Mouse (Mus musculus): ENCODE data around the gene Fuk. TPM values are rescaled to one million over a fixed set of nuclear protein-coding genes. Genes with fewer than 3 reads are reported as not detected.

Gene Fuk
- polyA plus RNA-seq, 1 experiment from 2014 or later, result 5.1 TPM

DNA sequence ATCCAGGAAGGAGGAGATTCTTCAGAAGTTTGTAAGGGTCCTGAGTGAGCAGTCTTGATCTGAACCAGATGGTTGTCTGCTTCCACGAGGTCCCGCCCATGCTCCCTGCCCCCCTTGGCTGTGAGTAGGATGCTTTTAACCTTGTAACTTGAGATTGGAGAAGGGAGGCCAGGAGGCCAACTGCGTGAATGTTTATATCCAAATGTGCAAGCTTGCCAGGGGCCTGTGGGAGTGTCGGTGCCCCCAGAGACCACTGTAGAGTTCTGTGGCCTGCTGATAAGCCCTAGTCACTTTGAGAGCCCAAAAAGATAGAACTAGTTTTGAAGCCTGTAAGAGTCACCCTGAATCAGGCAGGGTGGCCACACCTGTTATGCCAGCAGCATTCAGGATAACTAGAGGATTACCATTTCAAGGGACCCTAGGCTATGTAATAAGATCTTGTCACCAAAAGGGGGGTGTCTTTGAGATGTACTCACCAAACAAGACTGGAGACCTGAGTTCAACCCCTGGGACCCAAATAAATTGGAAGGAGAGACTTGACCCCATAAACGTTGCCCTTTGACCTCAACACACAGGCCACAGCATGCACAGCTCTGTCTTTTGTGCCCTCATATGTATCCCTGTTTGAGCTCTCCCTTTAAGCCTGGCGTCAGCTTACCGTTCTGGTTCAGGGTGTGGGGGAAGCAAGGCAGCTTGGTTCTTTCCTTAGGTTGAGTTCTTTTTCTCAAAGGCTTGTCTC lies 19.4 kb upstream of the Fuk start:
- ATAC-seq (replicated peaks; ENCODE audit: insufficient number of reproducible peaks, low FRiP score, low TSS enrichment), result no peak
- no peaks in the 10 kb centered on the region for H3K27me3 ChIP-seq (ENCODE audit: control insufficient read depth, insufficient read depth, low read length)
- peaks cover 28% of the 10 kb centered on the region for H3K4me1 ChIP-seq (ENCODE audit: control insufficient read depth, insufficient read depth, low read length)
- peak overlapping the region; percentile 84 for H3K4me3 ChIP-seq (ENCODE audit: low read depth, low read length)
- peak overlapping the region; percentile 82 for H3K27ac ChIP-seq (ENCODE audit: low read depth, low read length)
- WGBS (ENCODE audit: insufficient replicate concordance), result 24% methylated on average over 7 of the region's 7 CpGs
- H3K4me2 ChIP-seq, result peak overlapping the region; percentile 97
- H3K9ac ChIP-seq (ENCODE audit: low read depth, low read length), result peak overlapping the region; percentile 93
- H3K9me3 ChIP-seq (replicated peaks; ENCODE audit: control insufficient read depth, low read length), result no peaks in the 10 kb centered on the region
- H3K36me3 ChIP-seq (ENCODE audit: control insufficient read depth, insufficient read depth, low read length), result no peaks in the 10 kb centered on the region

DNA sequence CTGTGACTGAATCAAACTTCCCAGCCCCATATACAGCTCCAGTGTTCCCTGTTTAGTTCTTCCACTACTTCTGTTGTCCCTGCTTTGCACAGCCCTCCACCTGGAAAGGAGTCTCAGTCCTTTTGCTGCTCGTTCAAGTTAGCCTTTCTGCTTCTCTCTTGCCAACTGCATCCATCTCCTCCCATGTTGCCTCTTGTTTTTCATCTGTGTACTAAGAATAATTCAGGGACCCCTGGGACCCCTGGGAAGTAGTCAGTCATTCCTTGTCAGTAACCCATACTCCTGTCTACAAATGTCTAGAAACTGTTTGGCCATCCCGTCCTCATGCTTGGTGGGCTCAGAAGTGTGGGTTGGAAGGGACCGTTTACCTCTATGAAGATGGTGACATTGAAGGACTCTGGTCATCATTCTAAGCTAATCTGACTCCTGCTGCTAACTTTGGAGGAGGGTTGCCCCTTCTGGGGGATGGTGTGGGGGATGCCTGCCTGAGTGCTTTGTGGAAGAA lies 18.5 kb upstream of the Fuk start:
- peak overlapping the region; percentile 97 for H3K4me2 ChIP-seq
- peak overlapping the region; percentile 82 for H3K27ac ChIP-seq (ENCODE audit: low read depth, low read length)
- peak overlapping the region; percentile 93 for H3K9ac ChIP-seq (ENCODE audit: low read depth, low read length)
- ATAC-seq (replicated peaks; ENCODE audit: insufficient number of reproducible peaks, low FRiP score, low TSS enrichment), result no peak
- no peaks in the 10 kb centered on the region for H3K36me3 ChIP-seq (ENCODE audit: control insufficient read depth, insufficient read depth, low read length)
- no peaks in the 10 kb centered on the region for H3K9me3 ChIP-seq (replicated peaks; ENCODE audit: control insufficient read depth, low read length)
- H3K27me3 ChIP-seq (ENCODE audit: control insufficient read depth, insufficient read depth, low read length), result no peaks in the 10 kb centered on the region
- H3K4me3 ChIP-seq (ENCODE audit: low read depth, low read length), result peak overlapping the region; percentile 84
- 16% methylated on average over 3 of the region's 3 CpGs for WGBS (ENCODE audit: insufficient replicate concordance)
- H3K4me1 ChIP-seq (ENCODE audit: control insufficient read depth, insufficient read depth, low read length), result peaks cover 24% of the 10 kb centered on the region

DNA sequence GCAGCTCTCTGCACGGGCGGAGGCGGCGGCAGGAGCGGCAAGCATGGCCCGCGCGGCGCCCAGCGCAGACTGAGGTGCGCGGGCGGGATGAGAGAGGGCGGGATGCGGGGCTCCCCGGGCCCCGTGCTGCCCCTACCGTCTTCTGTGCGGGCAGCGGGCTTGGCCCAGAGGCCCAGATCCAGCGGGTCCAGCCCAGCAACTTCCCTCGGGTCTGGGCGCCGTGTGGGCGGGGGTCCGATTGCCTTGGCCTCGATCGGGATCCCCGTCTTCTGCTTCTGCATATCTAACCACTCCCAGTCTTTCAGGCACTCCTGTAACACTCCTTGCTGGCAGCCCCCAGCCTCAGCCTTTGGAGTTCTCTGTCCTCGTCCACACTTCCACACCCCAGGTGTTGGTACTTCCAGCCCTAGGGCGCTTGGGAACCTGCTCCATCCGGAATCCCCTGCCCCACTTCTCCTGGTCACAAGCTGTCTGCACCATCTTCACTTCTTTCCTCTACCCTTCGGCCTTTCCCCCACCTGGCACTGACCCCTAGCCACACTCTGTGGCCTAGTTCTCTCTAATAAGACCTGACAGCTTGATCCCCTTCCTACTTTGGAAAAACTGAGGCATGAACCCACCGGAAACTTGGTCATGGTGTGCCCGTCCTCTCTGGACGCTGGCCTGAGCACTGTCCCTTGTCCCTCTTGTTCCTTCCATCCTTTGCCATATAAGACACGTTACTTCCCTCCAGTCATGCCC lies 17.9 kb upstream of the Fuk start:
- H3K9me3 ChIP-seq (replicated peaks; ENCODE audit: control insufficient read depth, low read length), result no peaks in the 10 kb centered on the region
- no peaks in the 10 kb centered on the region for H3K27me3 ChIP-seq (ENCODE audit: control insufficient read depth, insufficient read depth, low read length)
- WGBS (ENCODE audit: insufficient replicate concordance), result 2% methylated on average over 26 of the region's 37 CpGs
- peak; percentile 23 for ATAC-seq (replicated peaks; ENCODE audit: insufficient number of reproducible peaks, low FRiP score, low TSS enrichment)
- H3K27ac ChIP-seq (ENCODE audit: low read depth, low read length), result peak overlapping the region; percentile 82
- peaks cover 24% of the 10 kb centered on the region for H3K4me1 ChIP-seq (ENCODE audit: control insufficient read depth, insufficient read depth, low read length)
- peak overlapping the region; percentile 97 for H3K4me2 ChIP-seq
- peak overlapping the region; percentile 93 for H3K9ac ChIP-seq (ENCODE audit: low read depth, low read length)
- H3K36me3 ChIP-seq (ENCODE audit: control insufficient read depth, insufficient read depth, low read length), result no peaks in the 10 kb centered on the region
- peak overlapping the region; percentile 84 for H3K4me3 ChIP-seq (ENCODE audit: low read depth, low read length)

DNA sequence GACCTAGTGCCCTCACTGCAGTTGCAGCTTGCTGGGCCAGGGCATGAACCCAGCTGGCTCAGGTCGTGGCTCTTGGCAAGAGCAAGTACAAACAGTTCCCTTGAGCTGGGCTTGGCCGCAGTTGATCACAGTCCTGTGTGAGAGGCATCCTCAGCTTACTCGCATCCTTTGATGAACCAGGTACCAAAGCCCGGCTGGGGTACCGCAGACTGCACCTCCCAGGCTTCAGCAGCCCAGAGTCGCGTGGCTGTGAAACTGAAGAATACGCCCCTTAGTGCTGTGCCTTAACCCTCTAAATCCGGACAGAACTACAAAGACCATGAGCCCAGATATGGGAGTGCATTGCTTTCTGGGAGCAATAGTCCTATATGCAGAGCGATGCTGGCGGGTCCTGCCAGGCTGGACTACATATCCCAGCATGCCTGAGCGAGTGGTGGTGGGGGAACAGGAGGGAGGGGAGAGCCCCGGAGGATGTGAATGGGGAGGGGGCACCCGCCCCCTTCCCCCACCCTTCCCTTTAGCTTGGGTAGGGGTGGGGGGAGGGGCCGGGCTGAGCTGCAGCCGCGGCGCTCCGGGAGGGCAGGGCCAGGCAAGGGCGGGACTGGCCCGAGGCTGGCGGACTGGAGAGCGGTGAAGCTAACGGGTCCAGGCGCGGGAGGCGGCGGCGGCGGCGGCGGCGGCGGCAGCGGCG lies 17.2 kb upstream of the Fuk start, which contains the start of gene St3gal2:
TSS of gene St3gal2 (plus strand) at position 582 of the 691 bp plus-strand sequence.
- peak; percentile 95 for ATAC-seq (replicated peaks; ENCODE audit: insufficient number of reproducible peaks, low FRiP score, low TSS enrichment)
- no peaks in the 10 kb centered on the region for H3K9me3 ChIP-seq (replicated peaks; ENCODE audit: control insufficient read depth, low read length)
- H3K9ac ChIP-seq (ENCODE audit: low read depth, low read length), result peak within 1 kb of the TSS; percentile 93
- H3K27ac ChIP-seq (ENCODE audit: low read depth, low read length), result peak within 1 kb of the TSS; percentile 82
- no peaks in the 10 kb centered on the region for H3K36me3 ChIP-seq (ENCODE audit: control insufficient read depth, insufficient read depth, low read length)
- H3K4me3 ChIP-seq (ENCODE audit: low read depth, low read length), result peak within 1 kb of the TSS; percentile 84
- H3K4me2 ChIP-seq, result peak within 1 kb of the TSS; percentile 97
- H3K27me3 ChIP-seq (ENCODE audit: control insufficient read depth, insufficient read depth, low read length), result no peaks in the 10 kb centered on the region
- 1% methylated on average over 14 of the region's 36 CpGs for WGBS (ENCODE audit: insufficient replicate concordance)
- peaks cover 24% of the 10 kb centered on the region for H3K4me1 ChIP-seq (ENCODE audit: control insufficient read depth, insufficient read depth, low read length)

DNA sequence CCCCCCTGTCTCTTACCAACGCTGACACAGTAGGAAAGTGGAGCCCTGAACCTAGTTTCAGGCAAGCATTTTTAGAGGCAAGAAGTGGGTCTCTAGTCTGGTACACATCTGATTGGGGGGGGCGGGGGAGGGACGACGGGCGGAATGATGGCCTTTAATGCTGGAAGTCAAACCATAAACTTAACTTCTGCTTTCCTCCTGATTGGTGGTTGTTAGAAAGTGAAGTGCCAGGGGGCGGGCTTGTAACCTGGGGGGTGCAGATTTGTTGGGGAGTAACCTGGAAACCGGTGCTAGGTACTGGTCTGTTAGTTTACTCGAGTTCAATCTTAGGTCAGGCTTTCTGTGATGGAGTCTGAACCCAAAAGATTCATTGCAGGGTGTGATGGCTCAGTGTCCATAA lies 16.2 kb upstream of the Fuk start:
- Histone ChIP-seq H3K27me3 (ENCODE audit: control insufficient read depth, insufficient read depth, low read length) (no peaks in the 10 kb centered on the region), H3K36me3 (ENCODE audit: control insufficient read depth, insufficient read depth, low read length) (no peaks in the 10 kb centered on the region), H3K9me3 (replicated peaks; ENCODE audit: control insufficient read depth, low read length) (no peaks in the 10 kb centered on the region), H3K4me3 (ENCODE audit: low read depth, low read length) (no peak overlapping the region), H3K4me2 (no peak overlapping the region), H3K27ac (ENCODE audit: low read depth, low read length) (no peak overlapping the region), H3K9ac (ENCODE audit: low read depth, low read length) (no peak overlapping the region), H3K4me1 (ENCODE audit: control insufficient read depth, insufficient read depth, low read length) (peaks cover 24% of the 10 kb centered on the region)
- 70% methylated on average over 8 of the region's 8 CpGs for WGBS (ENCODE audit: insufficient replicate concordance)
- no peak for ATAC-seq (replicated peaks; ENCODE audit: insufficient number of reproducible peaks, low FRiP score, low TSS enrichment)

DNA sequence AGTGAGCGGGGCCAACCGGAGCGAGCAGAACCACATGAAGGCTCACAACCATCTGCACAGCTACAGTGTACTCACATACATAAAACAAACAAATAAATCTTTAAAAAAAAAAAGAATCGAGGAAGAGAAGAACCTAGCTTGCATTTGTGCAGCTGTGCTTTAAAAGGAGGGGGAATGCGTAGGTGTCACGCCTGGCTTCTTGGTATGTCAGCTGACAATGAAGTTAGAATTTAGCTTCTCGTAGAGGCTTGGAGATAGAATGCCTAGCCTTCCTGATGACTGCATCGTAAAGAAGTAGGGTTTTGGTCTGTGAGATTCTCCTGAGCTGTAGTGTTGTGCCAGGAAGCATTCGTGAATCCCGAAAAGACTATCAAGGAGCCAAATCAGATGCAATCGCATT lies 15.7 kb upstream of the Fuk start:
- Histone ChIP-seq H3K4me2 (no peak overlapping the region), H3K27ac (ENCODE audit: low read depth, low read length) (no peak overlapping the region), H3K4me1 (ENCODE audit: control insufficient read depth, insufficient read depth, low read length) (peaks cover 24% of the 10 kb centered on the region), H3K9me3 (replicated peaks; ENCODE audit: control insufficient read depth, low read length) (no peaks in the 10 kb centered on the region), H3K36me3 (ENCODE audit: control insufficient read depth, insufficient read depth, low read length) (no peaks in the 10 kb centered on the region), H3K27me3 (ENCODE audit: control insufficient read depth, insufficient read depth, low read length) (no peaks in the 10 kb centered on the region), H3K4me3 (ENCODE audit: low read depth, low read length) (no peak overlapping the region), H3K9ac (ENCODE audit: low read depth, low read length) (no peak overlapping the region)
- ATAC-seq (replicated peaks; ENCODE audit: insufficient number of reproducible peaks, low FRiP score, low TSS enrichment), result no peak
- WGBS (ENCODE audit: insufficient replicate concordance), result 87% methylated on average over 11 of the region's 11 CpGs

DNA sequence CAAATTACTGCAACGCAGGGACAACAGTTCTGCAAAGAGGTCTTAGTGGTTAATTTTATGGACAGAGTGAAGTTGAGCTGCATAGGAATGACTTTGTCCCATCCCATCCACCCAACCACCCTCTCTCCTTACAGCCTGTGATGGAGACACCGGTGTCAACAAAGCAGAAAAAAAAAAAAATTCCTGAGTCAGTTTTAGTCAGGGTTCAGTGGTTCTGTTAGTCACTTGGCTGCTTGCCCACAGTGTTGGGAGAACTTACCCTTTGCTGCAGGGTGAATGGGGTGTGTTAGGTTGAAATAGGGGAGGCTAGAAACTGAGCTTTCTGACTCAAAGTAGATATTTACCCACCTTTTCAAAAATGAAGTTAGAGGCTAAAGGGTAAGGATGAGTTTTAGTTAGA lies 15.1 kb upstream of the Fuk start:
- no peaks in the 10 kb centered on the region for H3K9me3 ChIP-seq (replicated peaks; ENCODE audit: control insufficient read depth, low read length)
- H3K4me2 ChIP-seq, result no peak overlapping the region
- H3K27ac ChIP-seq (ENCODE audit: low read depth, low read length), result no peak overlapping the region
- no peak for ATAC-seq (replicated peaks; ENCODE audit: insufficient number of reproducible peaks, low FRiP score, low TSS enrichment)
- no peak overlapping the region for H3K9ac ChIP-seq (ENCODE audit: low read depth, low read length)
- H3K4me3 ChIP-seq (ENCODE audit: low read depth, low read length), result no peak overlapping the region
- WGBS (ENCODE audit: insufficient replicate concordance), result 64% methylated on average over 2 of the region's 2 CpGs
- H3K4me1 ChIP-seq (ENCODE audit: control insufficient read depth, insufficient read depth, low read length), result peaks cover 24% of the 10 kb centered on the region
- H3K27me3 ChIP-seq (ENCODE audit: control insufficient read depth, insufficient read depth, low read length), result no peaks in the 10 kb centered on the region
- H3K36me3 ChIP-seq (ENCODE audit: control insufficient read depth, insufficient read depth, low read length), result no peaks in the 10 kb centered on the region
